Mouse (Mus musculus): ENCODE data around the gene Txndc12. TPM values are rescaled to one million over a fixed set of nuclear protein-coding genes. Genes with fewer than 3 reads are reported as not detected.

Gene Txndc12
- polyA plus RNA-seq (2012; rRNA removed), result 63.4 and 70.9 TPM in 2 replicates

GRCm38 (mm10) chr4:108834115-108834970 is at the start of gene Txndc12:
TSS of gene Txndc12 (plus strand) at chr4:108834601.

GRCm38 (mm10) chr4:108832916-108833827 is 1.2 kb upstream of the Txndc12 start, which contains the start of gene Btf3l4:
TSS of gene Btf3l4 (minus strand) at chr4:108833614.

GRCm38 (mm10) chr4:108847715-108848504 is 13.5 kb downstream of the Txndc12 start, which contains the start of gene Kti12:
TSS of gene Kti12 (plus strand) at chr4:108847785.

GRCm38 (mm10) chr4:108848505-108848848 is 14.1 kb downstream of the Txndc12 start, which contains the start of gene A730015C16Rik:
TSS of gene A730015C16Rik (minus strand) at chr4:108848619.

GRCm38 (mm10) chr4:108878963-108879822 is 44.8 kb downstream of the Txndc12 start, which contains the start of gene Rab3b:
TSS of gene Rab3b (plus strand) at chr4:108879063.

Other genes with a start within 250 kb of the Txndc12 start
- 42.4 and 62.6 TPM in 2 replicates for gene Cc2d1b, start 214.7 kb upstream of the Txndc12 start, polyA plus RNA-seq (2012; rRNA removed)
- 0.19 and 0.22 TPM in 2 replicates for gene 3110021N24Rik, start 115.0 kb upstream of the Txndc12 start, polyA plus RNA-seq (2012; rRNA removed)
- 10.4 and 12.4 TPM in 2 replicates for gene Zfyve9, start 53.8 kb upstream of the Txndc12 start, polyA plus RNA-seq (2012; rRNA removed)
- gene Btf3l4, start 987 bp upstream of the Txndc12 start, polyA plus RNA-seq (2012; rRNA removed), result 138 and 175 TPM in 2 replicates
- gene Kti12, start 13.2 kb downstream of the Txndc12 start, polyA plus RNA-seq (2012; rRNA removed), result 35.0 and 52.4 TPM in 2 replicates
- 0.06 and 0.19 TPM in 2 replicates for gene A730015C16Rik, start 14.0 kb downstream of the Txndc12 start, polyA plus RNA-seq (2012; rRNA removed)
- gene Rab3b, start 44.5 kb downstream of the Txndc12 start, polyA plus RNA-seq (2012; rRNA removed), result 12.6 and 14.0 TPM in 2 replicates
- gene Nrd1, start 166.1 kb downstream of the Txndc12 start, polyA plus RNA-seq (2012; rRNA removed), result 114 and 126 TPM in 2 replicates